Mouse (Mus musculus): ENCODE data around the gene Cldn20.

The Cldn20 gene

DNA sequence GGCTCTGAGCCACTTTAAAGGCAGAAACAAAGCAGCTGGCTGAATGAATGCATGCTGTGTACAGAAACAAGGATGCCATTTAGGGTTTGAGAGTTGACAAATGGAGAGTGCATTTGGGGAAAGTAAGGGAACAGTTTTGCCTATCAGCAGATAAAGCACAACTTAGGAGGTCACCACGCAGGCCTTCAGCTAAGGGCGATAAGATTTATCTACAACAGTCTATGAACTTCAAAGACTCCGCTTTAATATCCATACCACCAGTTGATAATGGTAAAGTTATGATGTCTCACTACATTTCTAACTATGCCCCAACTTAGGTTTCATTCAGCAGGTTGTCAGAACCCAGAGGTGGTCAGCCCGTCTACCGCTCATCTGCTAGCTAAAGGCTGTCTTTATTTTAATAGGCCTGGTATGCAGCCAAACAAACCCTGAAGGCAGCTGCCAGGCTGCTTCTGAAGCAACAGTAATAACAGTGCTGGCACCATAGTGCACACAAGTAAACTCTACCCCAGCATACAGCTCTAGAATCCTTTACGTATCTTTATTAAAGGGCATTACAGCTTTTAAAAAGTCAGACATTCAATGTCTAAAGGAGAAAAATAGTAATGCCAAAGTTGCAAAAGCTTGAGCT lies 4.4 kb upstream of the Cldn20 start:
- no peak for DNase-seq (ENCODE audit: low spot score in 2 of 2)

DNA sequence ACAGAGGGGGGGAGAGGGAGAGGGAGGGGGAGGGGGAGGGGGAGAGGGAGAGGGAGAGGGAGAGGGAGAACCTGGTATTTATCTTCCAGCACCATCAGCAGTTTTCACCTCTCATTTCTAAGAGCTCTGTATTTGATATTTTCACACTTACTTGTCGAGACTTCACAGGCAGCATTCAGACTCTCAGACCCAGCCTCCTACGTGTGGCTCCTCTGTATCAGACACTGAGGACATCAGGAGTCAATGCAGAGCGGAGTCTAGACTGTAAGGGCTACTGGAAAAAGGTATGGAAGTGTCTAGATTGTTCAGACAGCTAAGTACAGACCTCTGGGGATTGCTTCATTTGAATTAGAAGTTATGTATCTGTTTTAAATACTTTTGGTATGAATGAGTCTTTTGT lies 2.8 kb upstream of the Cldn20 start:
- DNase-seq (ENCODE audit: low spot score in 2 of 2), result no peak

DNA sequence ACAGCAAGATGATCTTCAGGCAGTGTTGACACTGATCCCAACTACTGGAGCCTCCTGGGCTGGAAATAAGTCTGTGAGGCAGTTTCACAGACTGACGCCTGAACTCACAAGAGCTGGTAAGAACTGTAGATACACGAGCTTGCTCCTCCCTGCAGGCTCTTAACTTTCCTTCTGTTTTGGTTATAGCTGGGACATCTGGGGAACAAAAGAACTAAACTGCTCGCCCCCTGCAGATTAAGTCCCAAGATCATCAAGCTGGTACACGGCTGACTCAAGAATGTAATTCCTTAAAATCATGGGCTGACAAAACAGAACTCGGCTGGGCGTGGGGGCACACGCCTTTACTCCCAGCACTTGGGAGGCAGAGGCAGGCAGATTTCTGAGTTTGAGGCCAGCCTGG lies 1.8 kb upstream of the Cldn20 start:
- DNase-seq (ENCODE audit: low spot score in 2 of 2), result no peak

DNA sequence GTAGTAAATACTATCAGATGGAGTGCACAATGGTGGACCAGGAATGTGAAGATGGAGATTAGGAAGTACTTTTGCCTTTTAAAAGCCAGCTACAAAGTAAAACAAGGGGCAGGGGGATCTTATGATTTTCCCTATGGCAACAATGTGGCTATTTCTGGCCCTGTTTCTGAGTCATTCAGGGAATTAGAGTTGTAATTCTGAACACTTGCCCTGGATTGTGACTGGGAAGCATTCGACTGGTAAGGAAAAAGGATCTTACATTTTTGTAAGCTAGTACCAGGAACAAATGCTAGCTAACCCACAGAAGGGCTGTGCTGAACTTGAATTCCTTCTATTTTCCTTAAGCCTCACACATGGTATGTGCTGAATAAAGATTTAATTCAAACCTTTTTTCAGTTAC lies 713 bp upstream of the Cldn20 start:
- DNase-seq (ENCODE audit: low spot score in 2 of 2), result no peak

DNA sequence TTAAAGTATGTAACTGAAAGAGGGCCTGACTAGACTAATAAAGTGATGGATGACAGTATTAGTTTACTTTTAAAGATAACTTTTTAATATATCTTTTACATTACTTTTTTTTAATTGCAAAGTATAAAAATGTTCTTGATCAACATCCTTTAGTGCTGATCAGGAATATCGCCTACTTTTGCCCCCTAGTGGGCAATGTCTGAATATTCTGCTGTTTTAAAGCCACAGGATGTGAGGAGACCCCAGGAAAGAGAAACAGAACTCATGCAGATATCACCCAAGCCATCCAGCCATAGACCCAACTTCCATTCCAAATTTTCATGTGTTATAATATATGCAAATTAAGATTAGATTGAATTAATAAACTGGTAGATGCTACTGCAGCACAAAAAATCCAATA lies 1.1 kb downstream of the Cldn20 start:
- DNase-seq (ENCODE audit: low spot score in 2 of 2), result no peak

DNA sequence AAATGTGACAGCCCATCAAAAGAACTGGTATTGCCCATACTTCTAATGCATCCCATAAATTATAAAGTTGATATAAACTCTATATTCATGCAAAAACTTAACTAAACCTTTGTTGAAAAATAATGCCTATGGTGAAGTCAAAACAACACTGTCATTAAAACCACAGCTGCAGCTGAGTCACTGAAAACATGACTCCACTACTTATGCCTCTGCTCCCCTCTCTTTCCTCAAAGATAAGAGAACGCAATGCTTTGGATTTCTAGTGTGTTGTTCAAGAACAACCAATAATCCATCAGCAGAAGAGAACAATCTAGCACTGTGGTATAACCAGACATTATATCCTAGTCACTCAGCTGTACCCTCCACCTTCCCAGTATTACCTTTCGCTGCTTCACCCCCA lies 8.0 kb downstream of the Cldn20 start:
- no peak for DNase-seq (ENCODE audit: low spot score in 2 of 2)

DNA sequence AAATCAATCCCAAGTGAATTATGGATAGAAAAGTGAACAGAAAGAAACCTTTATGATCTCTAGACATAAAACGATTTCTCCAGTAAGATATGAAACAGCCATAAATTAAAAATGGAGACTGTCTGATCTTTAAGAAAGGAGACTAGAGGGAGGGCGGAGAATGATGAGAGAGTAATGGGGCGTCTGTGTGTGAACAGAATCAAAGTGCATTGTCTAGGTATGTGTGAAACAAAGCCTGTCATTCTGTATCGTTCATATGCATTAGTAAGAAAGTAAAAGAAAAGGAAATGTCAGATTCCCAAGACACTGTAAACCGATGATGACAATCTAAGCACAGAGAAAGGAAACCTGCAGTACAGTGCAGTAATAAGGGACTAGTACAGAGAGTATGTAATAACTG lies 8.7 kb downstream of the Cldn20 start:
- DNase-seq (ENCODE audit: low spot score in 2 of 2), result no peak

DNA sequence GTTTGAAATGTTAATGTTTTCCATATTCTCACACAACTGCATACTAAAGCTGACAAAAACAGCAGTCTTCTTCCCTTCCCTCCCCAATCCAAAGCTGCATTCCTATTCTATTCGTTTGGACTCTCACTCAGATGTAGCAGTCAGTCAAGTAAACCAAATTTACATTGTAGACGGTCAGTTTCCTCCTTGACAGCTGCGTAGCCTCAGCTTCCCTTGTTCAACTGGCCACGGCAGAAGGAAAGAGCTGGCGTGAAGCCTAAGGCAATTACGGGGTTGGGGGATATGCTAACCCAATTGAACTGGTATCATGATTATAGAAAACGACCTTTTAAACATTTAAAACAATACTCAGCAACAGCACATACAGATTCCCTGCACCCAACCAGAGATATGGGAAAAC lies 15.4 kb downstream of the Cldn20 start:
- no peak for DNase-seq (ENCODE audit: low spot score in 2 of 2)

DNA sequence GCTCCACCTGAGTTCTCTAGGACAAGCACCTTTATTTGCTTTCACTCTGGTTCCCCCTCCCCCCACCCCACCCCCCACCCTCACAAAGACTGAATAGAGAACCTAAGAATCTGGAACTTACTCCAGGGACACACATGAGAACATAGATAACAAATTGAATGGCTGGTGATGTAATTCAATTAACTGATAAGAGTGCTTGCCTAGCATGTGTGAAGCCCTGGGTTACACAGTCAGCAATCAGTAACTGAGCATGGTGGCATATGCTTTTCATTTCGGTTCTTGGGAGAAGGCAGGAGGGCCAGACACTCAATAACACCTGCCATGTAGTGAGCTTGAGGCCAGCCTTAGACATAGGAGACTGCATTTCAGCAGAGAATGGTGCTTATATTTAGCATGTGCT lies 23.9 kb downstream of the Cldn20 start:
- DNase-seq (ENCODE audit: low spot score in 2 of 2), result no peak

DNA sequence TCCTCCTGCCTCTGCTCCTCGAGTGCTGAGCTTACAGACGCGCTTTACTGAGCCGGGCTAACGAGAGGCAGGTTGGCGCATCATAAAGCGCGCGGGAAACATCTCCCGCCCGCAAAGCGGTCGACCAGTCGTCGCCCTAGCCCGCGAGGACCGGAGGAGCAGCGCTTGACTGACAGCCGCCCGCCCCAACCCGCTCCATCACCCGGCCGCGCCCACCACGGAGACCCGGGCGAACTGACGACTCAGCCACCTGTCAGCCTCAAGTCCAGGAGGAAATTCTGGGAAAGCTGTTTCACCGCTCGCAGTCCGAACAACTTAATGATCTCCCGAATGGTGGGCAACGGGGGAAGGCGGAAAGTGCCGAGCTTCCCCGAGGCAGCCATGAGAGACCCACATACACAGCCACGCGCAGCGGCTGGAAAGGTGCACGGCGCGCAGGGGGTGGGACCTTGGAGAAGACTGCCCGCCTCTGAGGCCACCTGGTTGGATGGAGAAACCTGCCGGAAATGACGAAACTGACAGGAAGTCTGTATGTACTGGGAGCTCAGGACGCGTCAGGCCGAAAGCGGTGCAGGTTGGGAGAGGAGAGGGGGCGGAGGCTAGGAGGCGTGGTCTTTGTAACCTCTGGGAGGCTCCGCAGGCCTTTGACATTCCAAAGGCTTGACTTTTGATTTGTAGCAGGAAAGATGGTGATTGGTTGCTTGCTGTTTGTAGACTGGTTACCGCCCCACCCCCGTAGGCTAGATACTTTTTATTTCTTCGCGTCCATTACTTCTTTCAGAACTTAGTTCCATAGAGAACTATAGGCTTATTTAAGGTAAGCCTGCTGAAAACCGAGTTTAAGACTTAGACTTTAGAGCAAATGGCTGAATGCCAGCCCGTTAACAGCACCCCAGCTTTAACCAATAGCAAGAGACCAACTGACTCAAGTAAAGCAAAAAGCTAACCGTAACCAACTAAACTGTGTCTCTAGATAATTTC lies 25.3 kb downstream of the Cldn20 start, which contains the start of gene Tfb1m:
TSS of gene Tfb1m (minus strand) at position 451 of the 981 bp plus-strand sequence.
- DNase-seq (ENCODE audit: low spot score in 2 of 2), result peak; percentile 96 to 97

DNA sequence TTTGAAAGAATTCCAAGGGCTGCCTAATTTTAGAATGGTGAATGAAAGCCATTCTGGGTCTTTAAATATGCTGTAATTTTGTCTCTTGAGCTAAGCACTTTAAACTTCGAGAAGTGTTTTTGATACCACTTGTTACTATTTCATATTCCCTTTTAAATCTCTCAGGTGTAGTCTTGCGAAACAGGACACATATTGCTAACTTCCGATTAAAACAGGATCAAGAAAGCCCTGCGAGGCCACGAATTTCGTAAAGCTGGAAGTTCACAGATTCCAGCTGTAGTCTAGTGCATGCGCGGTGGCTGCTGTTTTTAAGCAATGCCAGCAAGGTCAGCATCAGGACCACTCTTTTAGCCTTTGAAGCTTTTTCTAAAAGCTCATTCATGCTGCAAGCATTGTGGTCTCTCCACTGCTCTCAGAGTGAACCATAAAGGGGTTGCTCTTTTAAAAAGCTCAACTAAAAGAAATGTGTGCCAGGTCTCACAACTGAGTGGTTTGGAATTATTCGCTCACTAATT lies 26.1 kb downstream of the Cldn20 start:
- no peak for DNase-seq (ENCODE audit: low spot score in 2 of 2)

DNA sequence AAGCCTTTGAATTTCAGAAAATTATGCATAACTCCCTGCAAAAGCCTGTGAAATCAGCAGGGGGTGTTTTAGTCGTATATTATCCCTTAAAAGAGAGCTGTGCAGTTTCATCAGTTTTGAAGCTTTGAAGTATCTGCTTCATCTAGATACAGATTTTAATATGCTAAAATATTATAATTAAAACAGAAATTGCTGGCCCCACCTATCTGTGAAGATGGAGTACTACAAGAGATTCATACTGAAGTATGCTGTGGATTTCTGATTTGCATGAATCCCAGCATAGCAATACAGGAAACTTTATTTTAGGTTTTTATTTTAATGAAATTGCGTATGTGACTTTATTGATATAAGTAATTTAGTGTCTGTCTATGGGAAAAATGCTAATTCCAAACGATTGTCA lies 28.2 kb downstream of the Cldn20 start:
- DNase-seq (ENCODE audit: low spot score in 2 of 2), result no peak

DNA sequence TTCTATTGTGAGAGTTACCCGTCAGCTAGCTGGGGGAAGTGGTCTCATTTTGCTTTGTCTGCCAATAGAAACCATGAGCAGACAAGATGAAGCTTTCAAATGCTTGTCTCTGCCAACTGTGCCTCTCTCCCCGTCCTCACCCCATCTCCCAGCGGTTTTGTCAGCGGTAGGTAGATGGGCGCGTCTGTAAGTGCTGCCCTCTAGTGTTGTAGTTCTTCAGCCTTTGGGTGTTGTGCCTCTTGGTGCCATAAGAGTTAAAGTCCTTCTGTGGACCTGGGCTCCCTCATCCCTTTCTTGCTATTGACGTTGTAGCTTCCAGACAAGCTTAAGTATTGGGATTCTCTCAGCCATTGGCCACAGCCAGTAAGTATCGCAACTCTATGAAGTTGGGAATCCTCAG lies 30.1 kb downstream of the Cldn20 start:
- no peak for DNase-seq (ENCODE audit: low spot score in 2 of 2)

DNA sequence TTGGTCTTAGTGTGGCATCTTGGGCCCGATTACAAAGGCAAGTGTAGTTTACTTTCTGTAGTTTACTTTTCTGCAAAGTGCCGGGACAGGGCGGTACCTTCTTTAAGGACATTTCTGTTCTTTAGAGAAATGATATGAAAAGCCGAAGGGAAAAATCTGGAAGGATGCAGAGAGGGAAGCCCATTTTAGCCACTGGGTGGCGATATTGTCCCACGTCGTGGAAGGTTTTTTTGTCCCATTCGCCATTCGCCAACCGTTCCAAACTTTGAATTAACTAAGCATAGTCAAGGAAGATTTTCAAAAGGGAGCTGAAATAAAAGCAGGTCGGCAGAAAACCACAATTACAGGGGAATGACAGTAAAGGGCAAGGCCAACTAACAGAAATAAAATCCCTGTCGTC lies 38.5 kb downstream of the Cldn20 start:
- peak; percentile 48 to 51 for DNase-seq (ENCODE audit: low spot score in 2 of 2)

All from urinary bladder, adult 18-20 months (tissue).